Mouse (Mus musculus) stomach, embryonic 14.5 days (tissue): ENCODE measurements around the gene Drap1. TPM values are rescaled to one million over a fixed set of nuclear protein-coding genes. Genes with fewer than 3 reads are reported as not detected.

ENCODE experiments used
- ATAC-seq: fragments of 200-750 bp; cut with Nextera tagmentation; 2 replicates; pipeline ENCODE4 v1.8.0; 2017; ENCODE audit warnings: low read depth, moderate TSS enrichment; ENCODE audit not compliant: insufficient number of reproducible peaks, insufficient read depth, low FRiP score
- H3K27ac ChIP-seq: fragments of 300-500 bp; sonication (generic); 2 replicates; pipeline ENCODE4 v1.5.1; 2014; ENCODE audit warnings: mild to moderate bottlenecking, low read length, moderate library complexity, mixed read lengths
- H3K27me3 ChIP-seq: fragments of 300-500 bp; sonication (generic); 2 replicates; pipeline ENCODE4 v1.6.1; 2014; ENCODE audit warnings: low read length, control low read depth, mixed read lengths; ENCODE audit not compliant: control insufficient read depth, insufficient read depth
- H3K36me3 ChIP-seq: fragments of 300-500 bp; sonication (generic); 2 replicates; pipeline ENCODE4 v1.6.1; 2014; ENCODE audit warnings: mild to moderate bottlenecking, control low read depth, low read length, moderate library complexity, mixed read lengths; ENCODE audit not compliant: control insufficient read depth, insufficient read depth
- H3K4me1 ChIP-seq: fragments of 300-500 bp; sonication (generic); 2 replicates; pipeline ENCODE4 v1.6.1; 2014; ENCODE audit warnings: low read length, control low read depth, mixed read lengths; ENCODE audit not compliant: control insufficient read depth, insufficient read depth
- H3K4me2 ChIP-seq: fragments of 300-500 bp; sonication (generic); replicated peaks from 2 replicates; pipeline ENCODE4 v1.6.1; 2014; ENCODE audit warnings: low read depth, low read length, control low read depth
- H3K4me3 ChIP-seq: fragments of 300-500 bp; sonication (generic); 2 replicates; pipeline ENCODE4 v1.5.1; 2014; ENCODE audit warnings: low read depth, low read length, control low read depth
- H3K9ac ChIP-seq: fragments of 300-500 bp; sonication (generic); replicated peaks from 2 replicates; pipeline ENCODE4 v1.6.1; 2014; ENCODE audit warnings: low read depth, mild to moderate bottlenecking, control low read depth, low read length, moderate library complexity, mixed read lengths
- H3K9me3 ChIP-seq: fragments of 300-500 bp; sonication (generic); 2 replicates; pipeline ENCODE4 v1.6.1; 2016; ENCODE audit warnings: low read depth, low read length, control low read depth; ENCODE audit not compliant: control insufficient read depth
- WGBS: fragments of 180-500 bp; shearing (Covaris S2); extraction: QIAGEN DNeasy Blood & Tissue Kit; methylation state at CpG from one replicate; pipeline ENCODE4 v1.1.7; 2014; 5-methylcytosine and 5-hydroxymethylcytosine counted together
- polyA plus RNA-seq: library from polyadenylated mRNA; unstranded; fragments of >200 nt; fragmentation: Nextera tagmentation; extraction: Ambion mirVana; gene quantifications from 2 replicates; pipeline ENCODE4 v1.2.1, GENCODE M21; 2014

The Drap1 gene
- polyA plus RNA-seq, 1 experiment from 2014 or later, result 198 TPM

DNA sequence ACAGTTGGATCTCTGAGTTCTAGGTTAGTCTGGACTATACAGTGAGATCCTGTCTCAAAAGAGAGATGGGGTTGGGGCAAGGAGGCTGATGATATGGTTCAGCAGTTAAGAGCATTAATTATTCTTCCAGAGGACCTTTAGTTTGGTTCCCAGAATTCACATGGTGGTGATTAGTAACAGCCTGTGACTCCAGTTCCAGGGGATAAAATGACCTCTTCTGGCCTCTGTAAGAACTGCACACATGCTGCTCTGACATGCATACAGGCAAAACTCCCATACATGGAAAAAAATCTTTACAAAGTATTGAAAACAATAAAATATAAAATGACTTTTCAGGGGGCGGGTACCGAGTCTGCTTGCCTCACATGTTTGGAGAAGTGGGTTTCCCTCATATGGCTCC is 3.3 kb upstream of the Drap1 start:
- peaks cover 14% of the 10 kb centered on the region for H3K36me3 ChIP-seq
- no peak overlapping the region for H3K4me3 ChIP-seq
- H3K4me2 ChIP-seq, result no peak overlapping the region
- H3K27me3 ChIP-seq, result no peaks in the 10 kb centered on the region
- H3K9ac ChIP-seq, result no peak overlapping the region
- H3K4me1 ChIP-seq, result peaks cover 19% of the 10 kb centered on the region
- 79% methylated on average over 2 of the region's 2 CpGs for WGBS
- ATAC-seq, result no peak
- H3K9me3 ChIP-seq, result no peaks in the 10 kb centered on the region
- H3K27ac ChIP-seq, result peak overlapping the region; percentile 33; the same call in 1 of the 2 replicates

DNA sequence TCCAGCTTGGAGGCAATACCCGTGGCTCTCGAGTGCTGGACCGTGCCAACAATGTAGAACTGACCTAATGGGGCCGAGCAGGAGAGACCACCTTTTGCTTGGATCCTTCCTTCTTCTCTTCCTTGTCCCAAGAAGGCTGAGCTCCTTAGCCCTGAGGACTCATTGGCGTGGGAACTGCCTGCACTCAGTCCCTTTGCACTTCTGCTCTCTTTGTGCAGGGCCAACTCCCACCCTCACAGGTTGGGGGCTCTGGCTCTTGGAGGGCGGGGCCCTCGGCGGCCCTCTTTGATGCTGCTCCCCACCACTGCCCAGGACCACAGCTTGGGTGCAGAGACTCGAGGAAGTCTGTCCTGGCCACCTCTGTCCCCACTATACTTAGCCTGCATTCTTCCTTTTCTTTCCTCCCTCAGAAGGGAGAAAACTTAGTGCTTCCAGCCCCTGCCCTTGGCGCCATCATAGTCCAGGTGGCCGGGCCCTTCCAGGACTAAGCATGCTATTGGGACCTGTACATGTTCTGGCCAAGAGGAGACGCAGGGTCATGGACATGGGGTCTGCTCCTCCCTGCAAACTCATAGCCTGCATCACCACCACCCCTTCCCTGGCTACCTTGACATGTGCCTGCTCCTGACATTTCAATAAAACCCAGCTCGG is 2.0 kb upstream of the Drap1 start:
- Histone ChIP-seq H3K4me3 (peak overlapping the region; percentile 69; the same call in 1 of the 2 replicates), H3K4me2 (no peak overlapping the region), H3K4me1 (peaks cover 21% of the 10 kb centered on the region), H3K27me3 (no peaks in the 10 kb centered on the region), H3K27ac (no peak overlapping the region), H3K9ac (peak overlapping the region; percentile 92; the same call in 1 of the 2 replicates), H3K9me3 (no peaks in the 10 kb centered on the region), H3K36me3 (peaks cover 20% of the 10 kb centered on the region)
- 91% methylated on average over 13 of the region's 13 CpGs for WGBS
- no peak for ATAC-seq

GRCm38 (mm10) chr19:5425906-5426565 is 1.3 kb upstream of the Drap1 start:
- WGBS, result 87% methylated on average over 18 of the region's 18 CpGs
- Histone ChIP-seq H3K4me2 (peak overlapping the region; percentile 91), H3K4me1 (peaks cover 21% of the 10 kb centered on the region), H3K9ac (peak overlapping the region; percentile 92), H3K27me3 (no peaks in the 10 kb centered on the region), H3K4me3 (peak overlapping the region; percentile 69), H3K9me3 (no peaks in the 10 kb centered on the region), H3K36me3 (peaks cover 20% of the 10 kb centered on the region), H3K27ac (peak overlapping the region; percentile 78; the same call in 1 of the 2 replicates)
- no peak for ATAC-seq

DNA sequence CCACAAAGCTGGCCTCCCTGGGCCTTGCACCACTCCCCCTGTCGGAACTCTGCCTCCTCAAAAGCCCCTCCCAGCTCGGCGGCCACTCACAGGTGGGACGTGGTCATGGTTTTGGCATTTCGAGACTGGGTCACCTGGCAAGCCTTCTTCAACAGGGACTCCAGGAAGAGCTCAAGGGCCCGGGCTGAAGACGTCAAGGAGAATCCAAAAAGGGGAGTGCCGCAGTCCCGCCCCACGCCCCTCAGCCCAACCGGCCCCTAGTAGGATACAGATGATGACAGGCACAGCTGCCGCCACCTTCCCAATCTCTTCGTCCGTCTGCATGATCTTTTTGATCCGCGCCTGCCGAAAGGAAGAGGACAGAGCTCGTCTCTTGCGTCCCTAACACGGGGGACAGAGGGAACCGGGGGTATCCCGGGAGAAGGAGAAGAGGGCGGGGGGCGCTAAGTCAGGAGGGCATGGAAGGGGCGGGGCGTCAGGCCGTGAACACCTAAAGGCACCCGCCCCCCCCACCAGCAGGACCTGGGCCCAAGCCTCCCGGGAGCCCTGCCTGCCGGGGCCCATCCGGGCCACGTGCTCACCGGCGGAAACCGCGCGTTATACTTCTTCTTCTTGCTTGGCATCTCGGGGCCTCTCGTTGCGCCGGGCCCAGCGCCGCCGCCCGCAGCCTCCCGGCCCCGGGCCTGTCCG is 542 bp downstream of the Drap1 start:
- Histone ChIP-seq H3K27ac (peak overlapping the region; percentile 90), H3K27me3 (no peaks in the 10 kb centered on the region), H3K4me1 (peaks cover 21% of the 10 kb centered on the region), H3K4me2 (peak overlapping the region; percentile 65), H3K36me3 (peaks cover 20% of the 10 kb centered on the region), H3K9ac (peak overlapping the region; percentile 80), H3K9me3 (no peaks in the 10 kb centered on the region), H3K4me3 (peak overlapping the region; percentile 69)
- peak; percentile 74 for ATAC-seq
- under 1% methylated on average over 29 of the region's 48 CpGs for WGBS

DNA sequence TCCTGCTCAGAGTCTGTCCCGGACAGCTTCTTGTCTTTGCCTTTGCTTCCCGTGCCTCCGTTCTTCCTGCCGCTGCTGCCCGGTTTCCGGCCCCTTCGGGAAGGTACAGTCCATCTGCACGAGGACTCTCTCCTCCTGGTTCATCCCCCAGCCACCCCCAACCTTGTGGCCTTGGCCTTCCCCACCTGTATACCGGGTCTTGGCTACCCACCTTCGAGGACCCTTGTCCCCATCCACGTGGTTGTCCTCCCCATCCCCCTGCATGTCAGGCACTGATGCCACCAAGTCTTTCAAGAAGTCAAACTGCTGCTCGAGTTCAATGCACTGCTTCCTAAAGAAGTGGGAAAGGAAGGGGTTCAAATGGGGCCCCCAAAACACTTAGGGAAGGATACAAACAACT is 1.2 kb downstream of the Drap1 start:
- Histone ChIP-seq H3K9me3 (no peaks in the 10 kb centered on the region), H3K27me3 (no peaks in the 10 kb centered on the region), H3K36me3 (peaks cover 20% of the 10 kb centered on the region), H3K4me3 (peak overlapping the region; percentile 69), H3K9ac (peak overlapping the region; percentile 80), H3K4me2 (peak overlapping the region; percentile 65), H3K27ac (peak overlapping the region; percentile 90; the same call in 1 of the 2 replicates), H3K4me1 (peaks cover 21% of the 10 kb centered on the region)
- 58% methylated on average over 12 of the region's 12 CpGs for WGBS
- no peak for ATAC-seq

DNA sequence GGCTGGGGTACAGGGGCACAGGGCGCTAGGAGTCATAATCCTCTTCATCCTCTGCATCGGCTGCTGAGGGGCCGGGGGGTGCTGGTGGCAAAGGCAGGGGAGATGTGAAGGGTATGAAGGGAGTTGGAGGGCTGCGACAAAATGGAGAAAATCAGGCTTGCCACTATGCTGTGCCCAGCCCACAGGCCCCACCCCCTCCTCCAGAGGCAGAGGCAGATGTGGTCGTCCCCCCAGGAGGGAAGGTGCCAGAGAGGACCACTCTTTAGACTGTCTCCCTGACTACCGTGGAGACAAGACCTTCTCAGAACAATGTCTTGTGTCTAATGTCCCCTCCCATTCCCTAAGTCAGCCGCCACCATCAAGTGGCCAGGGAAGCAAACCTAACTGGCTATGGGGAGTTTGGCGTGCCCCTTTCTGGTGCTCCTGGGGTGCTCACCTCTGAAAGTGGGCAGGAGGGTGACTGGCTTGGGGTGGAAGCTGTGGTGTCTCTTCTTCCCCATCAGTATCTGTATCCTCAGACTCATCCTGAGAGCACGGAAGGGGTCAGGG is 1.8 kb downstream of the Drap1 start:
- Histone ChIP-seq H3K4me1 (peaks cover 21% of the 10 kb centered on the region), H3K4me2 (peak overlapping the region; percentile 65; the same call in 1 of the 2 replicates), H3K9me3 (no peaks in the 10 kb centered on the region), H3K27me3 (no peaks in the 10 kb centered on the region), H3K27ac (no peak overlapping the region), H3K4me3 (no peak overlapping the region), H3K9ac (peak overlapping the region; percentile 80; the same call in 1 of the 2 replicates), H3K36me3 (peaks cover 20% of the 10 kb centered on the region)
- 85% methylated on average over 9 of the region's 9 CpGs for whole genome bisulfite sequencing
- ATAC-seq, result no peak

DNA sequence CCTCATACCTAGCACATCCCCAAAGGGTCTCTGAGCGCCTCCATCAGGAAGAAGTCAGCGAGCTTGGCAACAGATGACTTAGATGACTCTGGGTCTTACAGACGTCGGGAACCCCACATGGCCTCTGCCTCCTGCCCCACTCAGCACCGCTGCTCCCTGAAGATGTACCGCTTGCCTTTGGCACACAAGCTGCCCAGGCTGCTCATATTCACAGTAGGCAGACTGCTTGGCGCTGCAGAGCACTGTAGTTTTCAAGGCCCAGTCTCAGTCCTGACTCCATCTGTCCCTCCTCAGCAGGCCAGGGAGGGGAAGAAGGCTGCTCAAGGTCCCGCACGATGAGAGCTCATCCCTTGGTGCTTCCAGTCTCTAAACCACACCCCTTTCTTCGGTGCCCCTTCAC is 2.5 kb downstream of the Drap1 start:
- Histone ChIP-seq H3K4me3 (no peak overlapping the region), H3K4me1 (peaks cover 21% of the 10 kb centered on the region), H3K9me3 (no peaks in the 10 kb centered on the region), H3K27ac (no peak overlapping the region), H3K4me2 (no peak overlapping the region), H3K27me3 (no peaks in the 10 kb centered on the region), H3K9ac (no peak overlapping the region), H3K36me3 (peaks cover 20% of the 10 kb centered on the region)
- ATAC-seq, result no peak
- 82% methylated on average over 10 of the region's 10 CpGs for WGBS

DNA sequence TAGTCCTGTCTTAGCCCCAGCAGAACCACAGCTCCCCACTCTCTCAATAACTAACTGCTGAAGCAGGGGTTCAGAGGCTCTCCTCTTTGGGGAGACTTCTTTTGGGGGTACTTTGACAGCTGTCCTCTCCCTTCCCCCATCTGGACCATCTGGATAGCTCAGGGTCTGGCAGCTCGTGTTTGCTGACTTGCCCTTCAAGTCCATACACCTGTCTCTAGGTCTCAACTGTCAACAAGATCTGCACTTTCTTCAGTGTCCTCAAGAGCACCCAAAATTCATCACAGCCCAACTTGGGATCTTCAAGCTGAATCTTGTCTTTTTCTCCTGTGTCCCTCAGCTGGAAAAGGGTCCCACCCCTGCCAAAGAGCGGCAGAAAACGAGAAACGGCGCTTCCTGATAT is 3.0 kb downstream of the Drap1 start:
- H3K9me3 ChIP-seq, result no peaks in the 10 kb centered on the region
- H3K27me3 ChIP-seq, result no peaks in the 10 kb centered on the region
- ATAC-seq, result no peak
- 87% methylated on average over 5 of the region's 5 CpGs for WGBS
- peaks cover 15% of the 10 kb centered on the region for H3K36me3 ChIP-seq
- H3K4me2 ChIP-seq, result no peak overlapping the region
- no peak overlapping the region for H3K4me3 ChIP-seq
- no peak overlapping the region for H3K9ac ChIP-seq
- peaks cover 21% of the 10 kb centered on the region for H3K4me1 ChIP-seq
- H3K27ac ChIP-seq, result no peak overlapping the region
